Mouse (Mus musculus) adrenal gland, postnatal 14 days (tissue): Measurements from ENCODE around the gene Ap5m1. TPM values are rescaled to one million over a fixed set of nuclear protein-coding genes. Genes with fewer than 3 reads are reported as not detected.
"Not testable (repeated sequence)": the region's sequence is repeated elsewhere in the genome, so short reads cannot be mapped to it uniquely, and the experiment has no call there.

Experiments used
- DNase-seq: peaks from one replicate; pipeline ENCODE4 v3.0.0; 2021; ENCODE audit warnings: mixed read lengths
- long read RNA-seq, 2 experiments: library from polyadenylated mRNA; stranded (forward); transcript quantifications; one replicate each; pipeline ENCODE4 v2.0.0; 2021
- total RNA-seq: library from RNA; stranded (reverse); gene quantifications from 2 replicates; pipeline ENCODE4 v1.2.3, GENCODE M21; 2021

The Ap5m1 gene
- total RNA-seq, result 22.5 and 24.2 TPM in 2 replicates
- long read RNA-seq, experiment 1, full-length matches to known transcripts, result 9 of 18 reads
- long read RNA-seq, experiment 1, partial matches to known transcripts, result 1 of 18 reads
- long read RNA-seq, experiment 1, other reads (novel, unspliced or antisense), result 8 of 18 reads
- long read RNA-seq, experiment 2, full-length matches to known transcripts, result 5 of 10 reads
- long read RNA-seq, experiment 2, partial matches to known transcripts, result 1 of 10 reads
- long read RNA-seq, experiment 2, other reads (novel, unspliced or antisense), result 4 of 10 reads

DNA sequence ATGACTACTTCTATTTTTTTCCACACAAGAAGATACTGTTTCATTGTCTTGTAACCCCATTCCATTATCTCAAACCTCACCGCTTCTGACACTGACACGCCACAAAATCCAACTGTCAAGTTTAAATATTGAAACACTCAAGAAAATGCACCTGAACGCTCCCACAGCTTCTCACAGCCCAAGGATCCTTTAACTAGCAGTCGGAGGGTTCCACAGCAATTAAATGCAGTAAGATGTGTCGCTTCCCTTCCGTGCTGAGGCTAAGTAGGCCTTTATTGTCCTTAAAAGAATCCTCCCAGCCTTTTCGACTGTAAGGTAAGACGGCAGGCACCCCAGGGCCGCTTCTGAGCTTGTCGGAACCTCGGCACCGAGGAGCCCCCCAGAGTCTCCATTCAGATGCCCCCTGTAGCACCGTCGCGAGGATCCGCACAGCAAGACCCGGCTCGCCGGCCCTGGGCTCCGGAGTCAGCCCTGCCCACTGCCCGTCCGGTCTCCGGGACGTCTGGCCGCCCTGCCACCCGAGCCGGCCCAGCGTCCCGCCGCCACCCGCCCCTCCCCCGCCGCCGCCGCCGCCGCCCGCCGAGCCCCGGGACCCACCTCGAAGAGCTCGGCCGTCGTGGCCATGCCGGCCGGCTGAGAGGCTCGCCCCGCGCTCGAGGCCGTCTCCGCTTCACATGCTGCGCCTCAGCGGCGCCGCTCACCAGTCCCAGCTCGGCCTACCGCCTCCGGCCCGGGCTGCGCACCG lies at the start of gene Ap5m1:
Gene Ap5m1 (plus strand): TSS at position 569 of the 745 bp plus-strand sequence.
- DNase-seq, result peak; percentile 63

- DNase-seq, result no peak
These were observed 46.1 kb upstream of the Ap5m1 start for GRCm38 (mm10) chr14:49019765-49020164.

DNA sequence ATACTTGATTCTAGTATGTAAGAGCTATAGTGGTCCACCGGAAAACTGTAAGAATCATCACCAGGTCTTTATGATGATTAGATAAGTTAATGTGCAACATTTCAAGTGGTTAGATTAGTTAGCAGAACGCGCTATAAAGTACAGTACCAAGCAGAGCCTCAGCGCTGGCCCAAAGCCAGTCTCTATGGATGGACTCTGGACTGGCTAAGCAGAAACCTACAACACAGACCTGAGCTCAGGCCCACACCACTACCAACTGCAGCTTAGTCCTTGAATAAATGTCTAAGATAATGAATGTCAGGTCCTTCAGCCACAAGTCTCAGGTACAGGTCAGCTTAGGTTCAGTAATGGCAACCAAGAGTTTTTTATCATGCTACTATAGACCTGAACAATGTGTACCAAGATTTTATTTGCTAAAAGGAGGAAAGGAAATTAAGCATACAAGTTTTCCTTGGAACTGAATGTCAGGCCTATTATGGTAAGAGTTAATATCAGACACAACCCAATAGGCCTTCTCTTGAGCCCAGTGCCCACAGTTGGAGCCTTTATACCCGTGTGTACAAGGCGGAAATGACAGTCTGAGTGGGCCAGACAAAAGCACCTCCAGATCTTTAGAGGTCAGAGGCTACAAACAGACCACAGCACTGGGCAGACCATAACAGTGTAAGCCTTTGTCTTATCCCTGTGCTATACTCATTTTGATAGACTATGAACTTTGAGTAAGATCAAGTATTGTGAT lies 38.7 kb upstream of the Ap5m1 start:
- DNase-seq, result no peak

DNA sequence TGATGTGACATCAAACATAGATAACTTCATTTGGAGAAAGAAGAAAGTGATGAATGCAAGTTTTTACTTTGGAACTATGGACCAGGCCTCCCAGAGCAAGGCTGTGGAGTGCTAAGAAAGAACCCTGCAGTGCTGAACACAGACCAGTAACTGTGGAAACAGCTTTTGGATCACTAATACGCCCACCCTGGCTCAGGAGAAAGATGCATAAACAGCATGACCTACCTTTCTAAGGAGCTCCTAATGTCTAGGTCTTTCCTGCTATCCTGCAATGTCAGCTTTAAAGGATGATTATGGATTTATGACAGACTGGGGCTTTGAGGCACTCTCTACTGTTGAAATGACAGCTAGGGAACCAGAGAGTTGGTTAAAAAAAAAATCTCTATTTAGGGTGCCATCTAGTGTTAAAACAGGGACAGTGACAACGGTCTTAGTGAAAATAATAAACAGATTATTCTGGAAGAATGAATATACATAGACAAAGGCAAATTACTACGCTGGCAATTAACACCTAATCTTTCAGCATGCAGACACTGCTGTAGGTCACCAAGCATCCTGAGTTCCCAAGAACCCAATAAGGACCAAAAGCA lies 38.0 kb upstream of the Ap5m1 start:
- no peak for DNase-seq

DNA sequence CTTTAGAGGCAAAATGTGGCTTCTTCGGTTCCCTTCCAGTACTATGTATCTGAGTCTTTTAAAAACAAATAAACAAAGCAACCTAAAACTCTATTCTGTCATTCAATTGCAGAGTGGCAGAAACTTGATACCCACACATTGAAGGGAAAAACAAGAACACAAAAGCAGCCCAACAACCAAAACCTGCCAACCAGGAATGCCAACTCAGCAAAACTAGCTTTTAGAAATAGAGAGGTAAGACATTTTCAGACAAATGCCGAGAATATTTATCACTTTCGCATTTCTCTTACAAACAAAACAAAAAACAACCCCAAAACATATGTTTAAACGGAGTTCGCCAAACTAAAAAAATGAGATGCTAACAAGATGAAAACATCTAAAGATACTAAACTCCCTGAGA lies 36.9 kb upstream of the Ap5m1 start:
- no peak for DNase-seq

- DNase-seq, result no peak
These were observed 20.3 kb upstream of the Ap5m1 start for GRCm38 (mm10) chr14:49045610-49046009.

DNA sequence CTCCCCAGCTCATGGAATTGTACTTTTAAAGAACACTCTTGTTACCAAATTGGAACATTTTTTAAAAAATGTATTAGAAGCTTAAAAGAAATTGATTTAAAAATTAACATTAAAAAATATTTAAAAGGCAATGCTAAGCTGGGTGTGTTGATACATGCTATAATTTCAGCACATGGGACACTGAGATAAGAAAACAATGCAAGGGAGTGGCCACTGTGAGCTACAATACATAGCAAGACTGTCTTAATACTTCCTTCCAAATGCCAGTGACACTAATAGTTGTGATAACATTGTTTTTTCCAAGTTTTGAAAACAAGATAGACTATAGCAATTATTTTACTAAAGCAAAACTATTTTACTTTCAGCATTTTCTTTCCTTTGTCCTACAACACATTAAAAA lies 16.4 kb upstream of the Ap5m1 start:
- DNase-seq, result no peak

- no peak for DNase-seq
These were observed 2.1 kb upstream of the Ap5m1 start for GRCm38 (mm10) chr14:49063838-49064237.

GRCm38 (mm10) chr14:49066274-49066823 lies 452 bp downstream of the Ap5m1 start, which contains the start of gene Exoc5:
Exoc5 (minus strand) TSS chr14:49066653.
- peak; percentile 98 for DNase-seq

DNA sequence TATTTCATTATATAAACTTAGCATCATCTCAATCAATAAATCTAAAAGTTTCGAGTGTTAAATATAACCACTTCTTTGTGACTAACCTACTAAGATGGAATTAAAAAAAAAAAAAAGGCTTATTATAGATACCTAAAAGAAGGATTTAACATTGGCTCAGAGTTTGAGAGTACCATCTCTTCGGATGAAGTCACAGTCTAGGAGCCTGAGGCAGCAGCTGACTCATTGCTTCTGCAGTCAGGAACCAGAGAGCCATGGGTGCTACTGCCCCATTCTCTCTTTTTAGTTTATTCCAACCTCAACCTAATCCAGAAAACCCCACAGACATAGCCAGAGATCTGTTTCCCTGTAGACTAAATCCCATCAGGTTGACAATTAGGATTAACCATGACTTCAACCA lies 6.9 kb downstream of the Ap5m1 start:
- DNase-seq, result no peak

DNA sequence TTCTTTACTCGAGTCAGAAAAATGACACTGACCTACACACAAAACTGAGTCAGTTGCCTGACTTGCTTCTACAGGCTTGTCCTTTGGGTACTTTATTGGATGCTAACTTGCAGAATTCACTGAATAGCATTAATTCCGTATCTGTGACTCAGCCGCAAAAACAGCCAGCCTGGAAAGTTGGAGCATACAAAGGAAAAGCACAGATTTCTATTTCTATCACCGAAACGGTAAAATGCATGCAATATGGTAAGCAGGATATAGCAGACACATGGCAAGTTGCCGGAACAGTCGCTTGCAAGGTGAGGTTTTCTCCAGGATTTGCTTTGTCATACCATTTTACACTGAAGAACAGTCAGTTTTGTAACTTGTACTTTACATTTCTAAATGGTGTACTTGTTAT lies 8.0 kb downstream of the Ap5m1 start:
- no peak for DNase-seq

DNA sequence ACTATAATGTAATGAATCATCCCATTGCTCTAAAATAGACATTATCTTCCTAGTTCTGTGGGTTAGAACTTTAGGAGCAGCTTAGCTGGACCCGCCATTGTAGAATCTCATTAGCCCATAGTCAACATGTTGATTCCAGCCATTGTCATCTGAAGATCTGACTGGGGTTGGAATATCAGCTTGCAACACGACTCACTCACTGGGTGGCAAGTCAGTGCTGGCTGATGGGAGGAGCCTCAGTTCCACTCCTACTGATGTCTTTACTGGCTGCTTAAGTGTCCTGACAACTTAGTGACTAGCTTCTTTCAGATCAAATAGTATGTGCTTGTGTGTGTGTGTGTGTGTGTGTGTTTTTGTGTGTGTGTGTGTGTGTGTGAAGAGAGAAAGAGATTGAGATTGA lies 8.5 kb downstream of the Ap5m1 start:
- DNase-seq, result no peak

- no peak for DNase-seq
These were observed 12.9 kb downstream of the Ap5m1 start for GRCm38 (mm10) chr14:49078820-49079219.

DNA sequence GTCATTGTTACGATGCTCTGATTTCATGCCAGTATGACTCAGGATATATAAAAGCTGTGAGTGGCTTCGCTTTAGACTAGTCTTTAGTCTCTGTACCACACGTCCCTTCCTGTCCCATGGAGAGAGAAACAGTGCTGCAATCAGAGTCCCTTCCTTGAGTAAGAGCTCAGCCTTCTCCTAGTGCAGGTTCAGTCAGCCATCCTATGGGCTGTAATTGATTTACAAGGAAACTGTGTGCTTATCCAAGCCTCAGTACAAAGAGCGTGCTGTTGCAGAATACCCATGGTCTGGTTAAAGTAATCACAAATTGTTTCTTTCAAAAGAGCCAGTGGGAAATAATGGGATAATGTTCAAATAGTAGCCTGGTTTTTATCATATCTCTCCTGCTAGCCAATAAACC lies 20.6 kb downstream of the Ap5m1 start:
- DNase-seq, result no peak

DNA sequence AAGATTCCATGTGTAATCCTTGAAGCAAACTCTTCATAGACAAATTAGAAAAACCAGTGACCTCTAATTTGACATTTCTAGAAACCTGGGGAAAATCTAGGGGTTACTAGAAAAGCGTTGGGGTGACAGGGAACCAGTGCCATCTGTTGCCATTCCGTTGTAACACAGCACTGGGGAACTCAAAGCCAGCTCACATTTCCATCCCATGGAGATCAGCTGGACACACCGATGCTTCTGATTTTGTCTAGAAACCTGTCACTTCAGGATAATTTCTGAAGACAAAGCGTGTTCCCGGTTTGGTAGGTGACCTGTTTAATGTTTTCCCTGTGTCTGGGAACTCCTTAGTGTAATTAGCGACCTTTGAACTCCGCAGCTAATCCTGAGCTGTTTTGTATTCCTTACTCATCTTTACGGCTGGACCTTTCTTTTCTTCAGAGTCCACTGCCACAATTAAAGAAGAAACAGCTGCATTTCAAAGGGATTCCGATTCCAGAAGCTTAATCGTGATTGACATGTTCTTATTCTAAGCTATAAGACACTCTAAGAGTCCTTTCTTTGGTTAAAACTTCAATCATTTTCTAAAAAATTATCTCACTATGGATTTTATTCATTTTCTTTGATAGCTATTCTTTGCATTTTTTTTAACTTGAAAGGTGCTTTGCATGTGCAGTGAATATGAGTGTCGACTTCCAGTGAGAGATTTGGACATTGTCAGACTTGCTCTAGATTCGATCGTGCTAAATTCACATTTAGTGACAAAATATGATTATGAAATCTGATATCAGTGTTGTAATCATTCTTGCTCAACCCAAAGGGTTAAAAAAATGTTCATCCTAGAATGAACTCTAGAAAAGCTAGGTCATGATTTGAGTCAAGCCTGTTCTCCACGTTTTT lies 22.5 kb downstream of the Ap5m1 start:
- DNase-seq, result no peak

DNA sequence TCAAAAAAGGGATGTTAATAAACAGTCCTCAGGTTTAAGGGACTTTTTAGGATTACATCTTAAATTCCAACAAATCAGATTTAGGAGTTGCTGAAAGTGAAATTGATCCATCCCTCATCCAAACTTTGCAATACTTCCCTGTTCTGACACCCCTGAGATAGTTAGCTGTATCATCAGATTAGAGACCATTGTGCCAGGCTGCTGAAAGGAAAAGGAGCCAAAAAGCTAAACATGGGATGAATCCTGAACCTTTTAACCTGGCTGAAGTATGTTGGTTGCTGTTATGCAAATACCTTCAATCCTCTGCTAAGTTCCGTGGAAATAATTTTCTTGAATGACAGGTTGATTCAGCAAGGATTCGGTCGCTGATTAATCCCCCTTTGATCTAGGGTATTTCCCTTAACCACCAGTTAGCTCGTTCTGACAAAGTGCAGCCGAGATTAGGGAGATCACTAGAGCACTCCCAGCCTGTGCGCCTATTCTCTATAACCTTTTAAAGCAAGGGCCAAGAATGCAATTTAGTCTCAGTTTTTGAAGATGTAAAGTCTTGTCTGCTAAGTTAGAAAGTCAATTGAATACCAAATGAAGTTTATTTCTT lies 23.7 kb downstream of the Ap5m1 start:
- DNase-seq, result no peak

GRCm38 (mm10) chr14:49090102-49090501 lies 24.2 kb downstream of the Ap5m1 start:
- DNase-seq, result no peak

DNA sequence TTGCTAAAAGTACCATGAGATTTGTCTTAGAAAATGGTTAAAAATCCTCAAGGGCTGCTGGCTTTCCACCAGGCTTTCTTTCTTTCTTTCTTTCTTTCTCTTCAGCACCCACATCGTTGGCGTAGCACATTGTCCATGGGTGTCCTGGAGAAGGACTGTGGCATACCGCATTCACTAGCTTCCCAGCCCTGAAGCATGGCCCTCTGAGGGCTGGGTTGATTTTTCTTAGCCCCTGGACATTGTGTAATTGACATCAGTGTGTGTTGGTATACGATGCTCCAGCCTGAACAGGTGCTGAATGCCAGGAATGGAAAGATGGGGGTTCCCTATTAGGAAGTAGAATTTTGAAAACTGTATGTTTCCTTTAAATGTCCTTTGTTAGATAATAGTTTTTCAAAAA lies 25.4 kb downstream of the Ap5m1 start:
- DNase-seq, result no peak

DNA sequence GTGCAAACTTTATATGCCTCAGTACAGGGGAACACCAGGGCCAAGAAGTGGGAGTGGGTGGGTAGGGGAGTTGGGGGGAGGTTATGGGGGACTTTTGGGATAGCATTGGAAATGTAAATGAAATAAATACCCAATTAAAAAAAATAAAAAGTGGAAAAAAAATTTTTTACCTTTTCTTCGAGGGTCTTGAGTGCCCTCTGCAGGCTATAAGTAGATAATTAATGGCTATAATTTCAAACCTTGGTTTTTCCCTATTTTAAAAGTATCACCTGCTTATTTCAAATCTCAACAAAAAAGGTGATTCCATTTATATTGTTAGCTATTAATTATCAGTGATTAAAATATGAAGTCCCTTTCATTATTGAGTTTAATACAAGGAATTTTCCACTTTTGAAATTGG lies 25.9 kb downstream of the Ap5m1 start:
- not testable (repeated sequence) for DNase-seq

DNA sequence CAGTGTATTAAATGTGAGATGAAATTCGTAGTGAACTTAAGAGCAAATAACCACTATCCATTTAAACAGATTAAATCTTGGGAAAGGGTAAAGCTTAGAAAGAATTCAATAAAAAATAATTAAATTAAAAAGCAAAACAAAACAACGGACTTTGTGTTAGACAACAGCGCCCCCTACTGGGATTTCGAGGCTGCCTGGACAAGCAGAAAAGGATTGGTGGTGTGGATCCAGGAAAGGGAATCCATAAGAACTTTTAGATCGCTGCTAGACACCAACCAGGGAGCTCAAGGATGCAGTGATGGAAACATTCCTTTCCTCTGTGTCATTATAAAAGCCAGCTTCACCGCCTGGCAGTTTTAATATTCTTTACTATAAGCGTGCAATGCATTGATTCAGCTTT lies 52.5 kb downstream of the Ap5m1 start:
- peak; percentile 85 for DNase-seq

- DNase-seq, result no peak
These were observed 55.8 kb downstream of the Ap5m1 start for GRCm38 (mm10) chr14:49121723-49122122.
